Mouse (Mus musculus) thymus, postnatal 4 days (tissue): ENCODE results near the gene Xpo6.

Source experiments
- DNase-seq: peaks from one replicate; pipeline ENCODE4 v3.0.0; 2021

The Xpo6 gene

GRCm38 (mm10) chr7:126191471-126191870, 8.8 kb downstream of the Xpo6 start:
- no peak for DNase-seq

- DNase-seq: no peak
Measured at GRCm38 (mm10) chr7:126189517-126189916, 10.8 kb downstream of the Xpo6 start.

GRCm38 (mm10) chr7:126185999-126186398, 14.3 kb downstream of the Xpo6 start:
- no peak for DNase-seq

- no peak for DNase-seq
Measured at GRCm38 (mm10) chr7:126183583-126183982, 16.7 kb downstream of the Xpo6 start.

- DNase-seq: no peak
Measured at GRCm38 (mm10) chr7:126181487-126181886, 18.8 kb downstream of the Xpo6 start.

DNA sequence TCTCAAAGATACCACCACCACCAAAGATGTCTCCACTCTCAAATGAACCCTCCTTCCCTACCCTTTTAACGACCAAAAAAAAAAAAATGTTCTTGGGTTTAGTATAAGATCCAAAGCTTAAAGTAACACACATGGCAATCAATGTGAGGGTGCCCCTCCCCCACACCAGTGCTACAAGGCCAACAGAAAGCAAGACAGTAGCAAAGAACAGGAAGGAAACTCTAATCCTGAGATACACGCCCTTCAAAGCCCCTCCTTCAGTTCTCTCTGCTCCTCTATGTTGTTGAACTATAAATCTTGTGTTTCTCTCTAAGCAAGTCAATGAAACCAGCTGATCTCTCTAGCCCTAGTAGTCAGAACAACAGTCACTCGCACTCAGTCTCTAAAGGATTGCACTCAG, 19.3 kb downstream of the Xpo6 start:
- DNase-seq: peak; percentile 81

GRCm38 (mm10) chr7:126178804-126179203, 21.5 kb downstream of the Xpo6 start:
- no peak for DNase-seq

DNA sequence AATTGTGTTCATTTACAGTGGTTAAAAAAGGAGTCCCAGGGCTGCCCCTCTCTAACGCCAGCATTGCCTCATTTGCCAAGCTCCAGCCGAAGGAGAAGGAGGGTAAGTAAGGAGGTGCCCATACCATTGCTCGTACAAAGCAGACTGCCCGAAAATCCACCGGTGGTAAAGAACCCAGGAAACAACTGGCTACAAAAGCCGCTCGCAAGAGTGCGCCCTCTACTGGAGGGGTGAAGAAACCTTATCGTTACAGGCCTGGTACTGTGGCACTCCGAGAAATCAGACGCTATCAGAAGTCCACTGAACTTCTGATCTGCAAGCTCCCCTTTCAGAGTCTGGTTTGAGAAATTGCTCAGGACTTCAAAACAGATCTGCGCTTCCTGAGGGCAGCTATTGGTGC, 24.3 kb downstream of the Xpo6 start:
- no peak for DNase-seq

GRCm38 (mm10) chr7:126175456-126175855, 24.8 kb downstream of the Xpo6 start:
- no peak for DNase-seq

DNA sequence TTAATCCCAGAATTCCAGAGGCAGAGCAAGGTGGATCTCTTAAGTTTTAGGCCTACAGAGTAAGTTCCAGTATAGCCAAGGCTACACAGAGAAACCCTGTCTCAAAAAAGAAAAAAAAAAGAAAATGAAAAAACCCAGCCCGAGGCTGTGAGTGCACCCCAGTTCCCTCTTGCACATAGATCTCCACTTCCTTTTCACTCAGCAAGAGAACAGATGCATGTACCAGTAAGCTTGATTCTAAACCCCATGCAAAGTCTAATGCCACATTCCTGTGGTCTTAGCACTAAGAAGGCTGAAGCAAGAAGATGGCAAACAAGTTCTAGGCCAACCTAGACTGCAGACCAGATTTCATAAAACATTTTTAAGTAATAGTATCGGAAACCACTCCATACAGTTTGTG, 25.4 kb downstream of the Xpo6 start:
- DNase-seq: no peak

DNA sequence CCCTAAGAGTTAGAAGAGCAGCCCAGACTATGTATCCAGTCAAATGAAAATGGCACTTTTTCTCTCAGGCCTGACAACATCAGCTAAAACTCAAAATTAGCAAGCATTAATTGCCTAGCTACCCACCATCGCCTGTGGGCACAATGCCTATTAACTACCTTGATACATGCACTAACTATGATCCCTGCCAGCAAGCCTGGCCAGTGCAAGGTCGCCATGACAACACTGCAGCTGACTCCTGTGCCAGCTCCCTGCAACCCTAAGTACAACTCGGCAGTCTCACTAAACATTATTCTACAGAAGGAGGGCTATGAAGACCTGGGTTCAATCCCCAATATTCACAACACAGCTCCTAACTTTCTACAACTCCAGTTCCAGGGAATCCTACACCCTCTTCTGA, 28.3 kb downstream of the Xpo6 start:
- DNase-seq: no peak

DNA sequence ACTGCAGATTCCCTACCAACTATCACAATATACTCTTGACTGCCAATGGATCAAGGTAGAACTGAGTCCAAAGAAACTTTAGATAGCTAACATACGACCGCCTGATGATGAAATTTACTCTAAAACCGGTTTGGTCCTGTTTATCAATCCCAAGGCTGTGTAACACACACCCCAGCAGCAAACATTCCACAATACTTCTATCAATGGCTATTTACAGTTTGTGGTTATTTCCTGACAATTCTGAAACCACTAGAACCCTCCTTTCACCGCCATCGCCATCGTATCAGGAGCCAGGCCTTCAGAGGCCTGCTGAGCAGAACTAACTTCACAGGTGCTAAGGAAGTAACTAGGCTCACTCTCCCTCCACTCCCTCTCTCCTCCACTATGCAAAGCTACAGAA, 31.7 kb downstream of the Xpo6 start:
- DNase-seq: no peak

- DNase-seq: no peak
Measured at GRCm38 (mm10) chr7:126167426-126167825, 32.9 kb downstream of the Xpo6 start.

GRCm38 (mm10) chr7:126166571-126166970, 33.7 kb downstream of the Xpo6 start:
- DNase-seq: no peak

DNA sequence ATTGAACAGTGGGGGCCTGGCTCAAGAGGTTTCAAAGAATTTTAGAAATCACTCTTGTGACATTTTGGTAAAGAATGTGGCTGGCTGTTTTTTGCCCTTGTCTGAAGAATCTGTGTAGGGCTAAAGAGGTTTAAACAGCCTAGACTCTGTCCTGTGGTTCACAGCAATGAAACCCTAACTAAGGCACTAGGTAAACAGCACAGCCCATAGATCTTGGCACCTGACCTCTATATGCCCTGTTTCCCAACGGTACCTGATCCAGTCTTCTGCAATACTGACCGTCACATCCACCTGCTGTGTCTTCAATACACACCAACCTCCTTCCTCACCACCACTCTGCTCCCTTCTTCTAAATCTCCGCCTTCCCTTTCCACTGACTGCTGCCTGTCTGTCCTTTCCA, 42.1 kb downstream of the Xpo6 start:
- DNase-seq: no peak

GRCm38 (mm10) chr7:126155746-126156145, 44.6 kb downstream of the Xpo6 start:
- DNase-seq: no peak

DNA sequence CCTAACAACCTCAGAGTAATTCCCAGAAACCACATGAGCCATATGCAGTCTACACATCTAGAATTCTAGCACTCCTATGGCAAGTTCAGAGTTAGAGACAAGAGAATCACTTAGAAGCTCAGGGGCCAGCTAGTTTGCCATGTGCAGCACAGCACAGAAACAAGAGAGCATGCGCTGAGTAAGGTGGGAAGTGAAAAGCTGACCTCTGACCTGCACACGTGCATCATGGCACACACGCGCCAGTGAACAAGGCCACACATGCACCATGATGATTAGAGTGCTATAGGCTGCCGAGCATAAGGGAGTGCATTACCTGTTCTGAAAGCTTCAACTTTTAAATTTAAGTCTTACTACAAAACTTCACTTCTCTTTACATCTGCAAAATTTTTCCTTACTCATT, 45.6 kb downstream of the Xpo6 start:
- no peak for DNase-seq

GRCm38 (mm10) chr7:126152324-126152723, 48.0 kb downstream of the Xpo6 start:
- DNase-seq: no peak

DNA sequence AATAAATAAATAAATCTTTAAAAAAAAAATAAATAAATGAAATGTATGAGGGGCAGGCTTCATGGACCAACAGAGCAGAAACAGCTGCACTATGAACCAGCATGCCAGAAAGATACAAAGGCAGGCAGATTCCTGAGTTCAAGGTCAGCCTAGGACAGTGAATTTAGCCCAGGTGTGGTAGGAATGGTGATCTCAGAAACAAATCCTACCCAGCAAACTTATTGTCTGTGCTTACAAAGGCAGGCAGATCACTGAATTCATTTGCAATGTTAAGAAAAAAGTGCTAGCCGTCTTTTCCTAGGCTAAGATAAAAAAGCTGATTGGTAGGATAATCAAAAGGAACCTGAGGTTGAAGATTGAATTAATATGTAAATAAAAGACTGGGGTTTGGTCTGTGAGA, 54.1 kb downstream of the Xpo6 start:
- no peak for DNase-seq

DNA sequence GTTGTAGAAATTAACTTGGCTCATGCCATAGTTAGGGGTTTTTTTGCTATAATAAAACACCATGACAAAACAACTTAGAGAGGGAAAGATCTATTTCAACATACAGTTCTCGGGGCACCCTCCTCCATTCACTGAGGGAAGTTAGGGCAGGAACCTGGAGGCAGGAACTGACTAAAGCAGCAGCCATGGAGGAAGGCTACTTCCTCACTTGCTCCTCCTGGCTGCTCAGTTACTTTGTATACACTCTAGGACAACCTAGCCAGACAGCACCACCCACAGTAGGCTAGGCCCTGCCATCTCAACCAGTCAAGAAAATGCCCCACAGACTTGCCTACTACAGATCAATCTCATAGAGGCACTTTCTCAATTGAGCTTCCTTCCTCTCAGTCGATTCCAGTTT, 55.9 kb downstream of the Xpo6 start:
- DNase-seq: no peak

DNA sequence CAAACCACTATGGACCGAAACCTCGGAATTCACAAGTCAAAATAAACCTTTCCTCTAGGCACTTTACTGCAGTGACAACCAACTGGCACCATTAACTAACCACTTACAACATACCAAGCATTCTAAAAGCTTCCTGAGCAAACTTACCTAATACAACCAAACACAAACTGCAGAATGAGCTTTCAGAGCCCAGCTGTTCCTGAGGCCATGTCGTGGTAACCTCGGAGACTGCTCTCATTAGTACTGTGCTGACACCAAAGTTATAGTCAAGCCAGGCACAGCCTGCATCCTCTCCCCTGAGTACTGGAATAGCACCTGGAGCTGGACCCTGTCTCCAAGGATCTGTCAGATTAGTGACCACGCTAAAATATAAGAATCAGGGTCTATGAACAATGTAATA, 62.5 kb downstream of the Xpo6 start:
- DNase-seq: no peak

GRCm38 (mm10) chr7:126135391-126135790, 64.9 kb downstream of the Xpo6 start:
- no peak for DNase-seq

DNA sequence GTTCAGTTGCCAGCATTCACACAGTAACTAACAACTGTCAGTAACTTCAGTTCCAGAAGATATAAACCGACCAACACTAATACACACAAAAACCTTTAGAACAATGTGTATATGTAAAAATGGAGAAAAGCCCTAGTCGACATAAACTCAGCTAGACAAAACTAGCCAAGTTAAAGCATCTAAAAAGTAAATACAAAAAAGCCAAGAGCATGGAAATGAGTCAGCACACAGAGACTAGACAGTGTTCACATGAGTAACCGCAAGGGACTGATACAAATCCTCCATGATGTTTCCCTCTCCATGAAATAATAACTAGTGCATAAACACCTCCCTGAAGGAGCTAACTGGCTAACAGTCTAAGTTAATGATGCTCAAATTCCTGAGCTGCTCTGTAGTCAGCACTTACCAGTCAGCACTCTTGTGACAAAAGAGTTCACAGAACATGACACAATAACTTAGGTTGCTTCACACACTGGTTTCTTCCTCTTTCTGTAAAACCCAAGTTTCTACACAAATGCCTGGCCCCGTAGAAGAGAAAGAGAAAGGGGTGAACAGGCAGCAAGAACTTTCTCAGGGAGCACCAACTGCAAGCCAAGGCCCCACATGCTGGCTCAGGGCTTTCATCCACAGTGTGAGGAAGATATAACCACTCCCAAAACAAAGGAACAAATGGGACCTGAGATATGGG, 65.5 kb downstream of the Xpo6 start:
- DNase-seq: no peak

GRCm38 (mm10) chr7:126127673-126128072, 72.6 kb downstream of the Xpo6 start:
- no peak for DNase-seq

DNA sequence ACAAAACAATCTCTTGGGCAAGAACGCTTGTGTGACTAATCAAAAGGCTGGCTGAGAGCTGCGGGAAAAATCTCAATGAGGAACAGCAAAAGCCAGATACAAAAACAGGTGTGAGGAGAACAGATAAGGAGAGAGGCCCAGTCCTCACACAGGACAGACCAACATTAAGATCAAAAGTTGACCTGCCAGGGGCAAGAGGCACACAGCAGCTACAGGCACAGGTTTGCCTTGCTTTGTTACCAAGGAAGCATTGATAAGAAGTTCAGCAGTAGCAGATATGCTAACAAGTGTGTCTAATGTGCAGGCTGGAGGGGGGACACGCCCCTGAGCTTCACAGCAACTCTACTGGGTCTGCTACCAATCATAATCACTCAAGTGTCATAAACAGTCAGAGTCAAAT, 73.8 kb downstream of the Xpo6 start:
- no peak for DNase-seq

DNA sequence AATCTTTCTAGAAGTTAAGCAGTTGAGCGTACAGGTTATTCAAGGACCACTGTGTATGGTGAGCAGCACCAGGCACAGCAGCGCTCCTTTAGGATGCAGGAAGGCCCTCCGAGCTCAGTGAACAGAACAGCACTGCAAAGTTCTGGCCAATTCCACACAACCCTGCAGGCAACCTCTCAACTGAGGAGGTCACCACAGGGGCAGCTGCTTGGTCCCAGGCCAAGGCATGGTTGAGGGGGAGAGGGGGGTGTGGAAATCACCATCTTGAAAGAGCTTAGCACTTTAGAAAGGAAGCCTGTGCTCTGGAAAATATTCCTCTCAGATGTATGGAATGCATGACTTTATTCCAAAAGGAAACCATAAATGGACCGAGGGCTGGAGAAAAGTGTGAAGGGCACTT, 78.8 kb downstream of the Xpo6 start:
- no peak for DNase-seq
